Mouse (Mus musculus): ENCODE results near the gene Rpn2. TPM values are rescaled to one million over a fixed set of nuclear protein-coding genes. Genes with fewer than 3 reads are reported as not detected.

Gene Rpn2
- polyA plus RNA-seq, 1 experiment from 2014 or later: 165 TPM

- Histone ChIP-seq H3K4me3 (ENCODE audit: low read depth, low read length) (no peak overlapping the region), H3K36me3 (ENCODE audit: control insufficient read depth, insufficient read depth) (peaks cover 54% of the 10 kb centered on the region), H3K4me1 (ENCODE audit: control insufficient read depth, low read depth, low read length) (no peaks in the 10 kb centered on the region), H3K9me3 (replicated peaks; ENCODE audit: control insufficient read depth, low read length) (no peaks in the 10 kb centered on the region), H3K4me2 (ENCODE audit: low read depth, low read length) (no peak overlapping the region), H3K27ac (ENCODE audit: low read length) (no peak overlapping the region), H3K9ac (ENCODE audit: low read depth, low read length) (no peak overlapping the region), H3K27me3 (ENCODE audit: control insufficient read depth, insufficient read depth, low read depth, low read length) (no peaks in the 10 kb centered on the region)
- 87% methylated on average over 14 of the region's 14 CpGs for WGBS (ENCODE audit: insufficient replicate concordance)
- ATAC-seq (ENCODE audit: low read depth): no peak
These were observed 37.6 kb downstream of the Rpn2 start for GRCm38 (mm10) chr2:157316358-157316933.

GRCm38 (mm10) chr2:157317220-157317619, 38.4 kb downstream of the Rpn2 start:
- no peaks in the 10 kb centered on the region for H3K4me1 ChIP-seq (ENCODE audit: control insufficient read depth, low read depth, low read length)
- H3K9ac ChIP-seq (ENCODE audit: low read depth, low read length): no peak overlapping the region
- no peaks in the 10 kb centered on the region for H3K27me3 ChIP-seq (ENCODE audit: control insufficient read depth, insufficient read depth, low read depth, low read length)
- 72% methylated on average over 6 of the region's 6 CpGs for WGBS (ENCODE audit: insufficient replicate concordance)
- H3K4me3 ChIP-seq (ENCODE audit: low read depth, low read length): no peak overlapping the region
- H3K9me3 ChIP-seq (replicated peaks; ENCODE audit: control insufficient read depth, low read length): no peaks in the 10 kb centered on the region
- no peak overlapping the region for H3K4me2 ChIP-seq (ENCODE audit: low read depth, low read length)
- peak; percentile 48; the same call in 1 of the 2 replicates for ATAC-seq (ENCODE audit: low read depth)
- peaks cover 58% of the 10 kb centered on the region for H3K36me3 ChIP-seq (ENCODE audit: control insufficient read depth, insufficient read depth)
- H3K27ac ChIP-seq (ENCODE audit: low read length): no peak overlapping the region

DNA sequence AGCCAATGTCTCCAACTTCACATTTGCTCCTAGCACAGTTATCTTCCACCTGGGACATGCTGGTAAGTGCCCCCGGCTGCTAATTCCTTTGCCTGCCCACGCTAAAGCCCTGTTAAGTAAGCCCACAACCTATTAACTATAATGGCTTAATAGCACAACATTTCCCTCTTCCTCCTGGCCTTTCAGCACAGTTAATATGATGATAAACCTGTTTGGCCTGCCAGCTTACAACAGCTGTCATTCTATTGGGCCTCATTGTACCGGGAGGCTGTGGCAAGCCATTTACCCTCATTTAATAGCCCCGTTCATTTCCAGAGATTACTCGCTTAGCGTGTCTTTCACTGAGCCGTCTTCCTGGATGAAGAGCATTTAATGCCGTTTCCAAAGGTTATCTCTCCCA, 41.3 kb downstream of the Rpn2 start:
- H3K36me3 ChIP-seq (ENCODE audit: control insufficient read depth, insufficient read depth): peaks cover 48% of the 10 kb centered on the region
- H3K27ac ChIP-seq (ENCODE audit: low read length): no peak overlapping the region
- H3K4me1 ChIP-seq (ENCODE audit: control insufficient read depth, low read depth, low read length): no peaks in the 10 kb centered on the region
- ATAC-seq (ENCODE audit: low read depth): no peak
- H3K9me3 ChIP-seq (replicated peaks; ENCODE audit: control insufficient read depth, low read length): no peaks in the 10 kb centered on the region
- WGBS (ENCODE audit: insufficient replicate concordance): 81% methylated on average over 8 of the region's 8 CpGs
- H3K27me3 ChIP-seq (ENCODE audit: control insufficient read depth, insufficient read depth, low read depth, low read length): no peaks in the 10 kb centered on the region
- no peak overlapping the region for H3K4me2 ChIP-seq (ENCODE audit: low read depth, low read length)
- H3K4me3 ChIP-seq (ENCODE audit: low read depth, low read length): no peak overlapping the region
- no peak overlapping the region for H3K9ac ChIP-seq (ENCODE audit: low read depth, low read length)

DNA sequence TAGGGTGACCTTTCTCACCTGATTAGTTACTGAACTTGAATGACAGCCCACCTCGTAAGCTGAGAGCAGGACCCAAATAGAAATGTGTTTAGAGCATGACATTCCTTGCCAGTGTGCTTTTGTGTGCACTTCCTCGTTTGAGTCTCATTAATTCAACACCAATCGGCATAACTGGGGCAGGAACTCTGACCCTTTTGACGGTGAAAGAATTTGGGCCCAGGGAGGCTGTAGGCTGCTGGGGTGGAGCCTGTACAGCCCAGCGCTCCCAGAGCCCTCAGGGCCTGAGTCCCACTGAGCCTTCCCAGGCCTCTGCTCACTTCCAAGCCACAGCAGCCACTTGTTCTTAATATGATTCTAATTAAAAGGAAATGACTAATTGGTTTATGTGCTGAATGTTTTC, 42.1 kb downstream of the Rpn2 start:
- H3K27me3 ChIP-seq (ENCODE audit: control insufficient read depth, insufficient read depth, low read depth, low read length): no peaks in the 10 kb centered on the region
- no peak for ATAC-seq (ENCODE audit: low read depth)
- 74% methylated on average over 5 of the region's 5 CpGs for WGBS (ENCODE audit: insufficient replicate concordance)
- peaks cover 48% of the 10 kb centered on the region for H3K36me3 ChIP-seq (ENCODE audit: control insufficient read depth, insufficient read depth)
- H3K4me3 ChIP-seq (ENCODE audit: low read depth, low read length): no peak overlapping the region
- no peak overlapping the region for H3K9ac ChIP-seq (ENCODE audit: low read depth, low read length)
- H3K4me2 ChIP-seq (ENCODE audit: low read depth, low read length): no peak overlapping the region
- no peaks in the 10 kb centered on the region for H3K9me3 ChIP-seq (replicated peaks; ENCODE audit: control insufficient read depth, low read length)
- H3K4me1 ChIP-seq (ENCODE audit: control insufficient read depth, low read depth, low read length): no peaks in the 10 kb centered on the region
- no peak overlapping the region for H3K27ac ChIP-seq (ENCODE audit: low read length)

DNA sequence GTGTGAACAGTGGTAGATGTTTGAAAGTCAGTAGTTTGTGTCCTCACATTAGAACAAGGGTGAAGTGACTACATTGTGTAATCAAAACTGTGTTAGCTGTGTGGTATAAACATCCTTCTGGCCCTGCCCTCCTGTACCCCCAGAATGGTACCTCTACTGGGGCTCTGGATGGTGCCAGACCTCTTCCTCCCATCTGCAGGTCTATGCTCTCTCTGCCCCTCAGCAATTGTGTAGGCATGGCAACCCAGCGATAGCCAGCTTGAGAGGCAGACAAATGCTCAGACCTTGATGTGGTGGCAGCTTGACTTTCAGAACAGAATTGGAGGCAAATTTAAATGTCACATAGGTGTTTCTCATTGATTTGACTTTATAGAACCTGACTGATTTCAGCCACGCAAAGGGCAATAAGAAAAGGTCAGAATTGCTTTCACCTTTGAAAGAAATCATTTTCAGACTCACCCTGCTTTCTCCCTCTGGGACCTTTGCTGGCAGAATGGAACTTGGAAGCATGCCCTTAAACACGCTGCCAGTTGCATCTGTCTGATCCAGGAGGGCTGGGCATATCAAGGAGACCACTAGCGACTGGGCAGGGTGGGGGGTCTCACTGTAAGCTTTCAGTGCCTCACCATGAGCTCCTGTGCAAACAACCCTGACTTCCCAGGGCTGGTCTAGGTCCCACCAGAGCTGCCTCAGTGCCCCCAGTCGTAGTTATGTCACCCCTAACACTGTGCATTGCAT, 43.4 kb downstream of the Rpn2 start:
- no peak overlapping the region for H3K9ac ChIP-seq (ENCODE audit: low read depth, low read length)
- no peaks in the 10 kb centered on the region for H3K4me1 ChIP-seq (ENCODE audit: control insufficient read depth, low read depth, low read length)
- H3K27ac ChIP-seq (ENCODE audit: low read length): no peak overlapping the region
- no peaks in the 10 kb centered on the region for H3K9me3 ChIP-seq (replicated peaks; ENCODE audit: control insufficient read depth, low read length)
- no peak overlapping the region for H3K4me2 ChIP-seq (ENCODE audit: low read depth, low read length)
- no peak overlapping the region for H3K4me3 ChIP-seq (ENCODE audit: low read depth, low read length)
- H3K27me3 ChIP-seq (ENCODE audit: control insufficient read depth, insufficient read depth, low read depth, low read length): no peaks in the 10 kb centered on the region
- no peak for ATAC-seq (ENCODE audit: low read depth)
- WGBS (ENCODE audit: insufficient replicate concordance): 77% methylated on average over 5 of the region's 5 CpGs
- H3K36me3 ChIP-seq (ENCODE audit: control insufficient read depth, insufficient read depth): peaks cover 48% of the 10 kb centered on the region

- no peak overlapping the region for H3K27ac ChIP-seq (ENCODE audit: low read length)
- 39% methylated on average over 2 of the region's 2 CpGs for WGBS (ENCODE audit: insufficient replicate concordance)
- H3K4me1 ChIP-seq (ENCODE audit: control insufficient read depth, low read depth, low read length): no peaks in the 10 kb centered on the region
- H3K27me3 ChIP-seq (ENCODE audit: control insufficient read depth, insufficient read depth, low read depth, low read length): no peaks in the 10 kb centered on the region
- ATAC-seq (ENCODE audit: low read depth): no peak
- no peak overlapping the region for H3K4me3 ChIP-seq (ENCODE audit: low read depth, low read length)
- H3K36me3 ChIP-seq (ENCODE audit: control insufficient read depth, insufficient read depth): peaks cover 39% of the 10 kb centered on the region
- no peaks in the 10 kb centered on the region for H3K9me3 ChIP-seq (replicated peaks; ENCODE audit: control insufficient read depth, low read length)
- no peak overlapping the region for H3K9ac ChIP-seq (ENCODE audit: low read depth, low read length)
- H3K4me2 ChIP-seq (ENCODE audit: low read depth, low read length): no peak overlapping the region
These were observed 46.4 kb downstream of the Rpn2 start for GRCm38 (mm10) chr2:157325238-157325637.

DNA sequence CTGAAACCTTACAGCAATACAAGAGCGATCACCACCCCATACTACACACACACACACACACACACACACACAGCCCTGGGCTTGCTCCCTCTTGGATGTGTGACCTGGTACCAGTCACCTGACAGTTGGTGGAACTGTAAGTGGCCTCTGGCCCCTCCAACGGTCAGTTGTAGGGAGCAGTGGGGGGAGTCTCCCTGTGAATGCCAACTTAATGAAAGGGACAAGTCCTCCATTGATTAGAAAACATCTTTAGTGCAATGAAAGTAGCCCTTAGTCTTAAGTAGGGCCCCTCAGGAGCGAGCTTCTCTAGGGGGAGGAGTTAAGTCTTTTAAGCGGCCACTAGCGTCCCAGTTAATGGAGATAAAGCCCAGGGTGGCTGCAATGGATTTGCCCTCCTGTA, 49.3 kb downstream of the Rpn2 start:
- no peak overlapping the region for H3K4me2 ChIP-seq (ENCODE audit: low read depth, low read length)
- H3K4me3 ChIP-seq (ENCODE audit: low read depth, low read length): no peak overlapping the region
- no peaks in the 10 kb centered on the region for H3K27me3 ChIP-seq (ENCODE audit: control insufficient read depth, insufficient read depth, low read depth, low read length)
- H3K4me1 ChIP-seq (ENCODE audit: control insufficient read depth, low read depth, low read length): no peaks in the 10 kb centered on the region
- H3K36me3 ChIP-seq (ENCODE audit: control insufficient read depth, insufficient read depth): peaks cover 23% of the 10 kb centered on the region
- H3K9ac ChIP-seq (ENCODE audit: low read depth, low read length): no peak overlapping the region
- H3K27ac ChIP-seq (ENCODE audit: low read length): no peak overlapping the region
- H3K9me3 ChIP-seq (replicated peaks; ENCODE audit: control insufficient read depth, low read length): no peaks in the 10 kb centered on the region
- no peak for ATAC-seq (ENCODE audit: low read depth)
- WGBS (ENCODE audit: insufficient replicate concordance): 61% methylated on average over 5 of the region's 5 CpGs

DNA sequence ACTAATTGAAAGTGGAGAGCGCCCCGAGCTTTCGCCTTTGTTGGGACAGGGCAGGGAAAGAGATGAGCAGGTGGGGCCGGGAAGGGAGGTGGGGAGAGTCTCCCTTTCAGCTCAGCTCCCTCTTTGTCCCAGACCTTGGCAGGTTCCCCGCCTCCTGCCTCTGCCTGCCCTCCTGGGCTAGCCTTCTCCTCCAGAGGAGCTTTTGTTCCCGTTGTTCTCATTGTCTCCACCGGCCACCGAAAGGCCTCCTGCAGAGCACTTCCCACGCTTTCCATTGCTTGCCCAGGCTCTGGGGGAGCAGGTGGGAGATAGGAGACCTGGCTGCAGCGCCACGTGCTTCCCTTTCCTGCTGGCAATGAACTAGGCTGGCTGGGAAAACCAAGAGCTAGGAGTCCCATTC, 49.8 kb downstream of the Rpn2 start:
- WGBS (ENCODE audit: insufficient replicate concordance): 64% methylated on average over 11 of the region's 11 CpGs
- no peak overlapping the region for H3K27ac ChIP-seq (ENCODE audit: low read length)
- no peak overlapping the region for H3K4me2 ChIP-seq (ENCODE audit: low read depth, low read length)
- ATAC-seq (ENCODE audit: low read depth): no peak
- no peaks in the 10 kb centered on the region for H3K27me3 ChIP-seq (ENCODE audit: control insufficient read depth, insufficient read depth, low read depth, low read length)
- H3K4me1 ChIP-seq (ENCODE audit: control insufficient read depth, low read depth, low read length): no peaks in the 10 kb centered on the region
- no peak overlapping the region for H3K9ac ChIP-seq (ENCODE audit: low read depth, low read length)
- H3K36me3 ChIP-seq (ENCODE audit: control insufficient read depth, insufficient read depth): peaks cover 19% of the 10 kb centered on the region
- H3K4me3 ChIP-seq (ENCODE audit: low read depth, low read length): no peak overlapping the region
- no peaks in the 10 kb centered on the region for H3K9me3 ChIP-seq (replicated peaks; ENCODE audit: control insufficient read depth, low read length)

- Histone ChIP-seq H3K4me3 (ENCODE audit: low read depth, low read length) (no peak overlapping the region), H3K27ac (ENCODE audit: low read length) (no peak overlapping the region), H3K9ac (ENCODE audit: low read depth, low read length) (no peak overlapping the region), H3K4me1 (ENCODE audit: control insufficient read depth, low read depth, low read length) (no peaks in the 10 kb centered on the region), H3K36me3 (ENCODE audit: control insufficient read depth, insufficient read depth) (peaks cover 5% of the 10 kb centered on the region), H3K4me2 (ENCODE audit: low read depth, low read length) (no peak overlapping the region), H3K27me3 (ENCODE audit: control insufficient read depth, insufficient read depth, low read depth, low read length) (no peaks in the 10 kb centered on the region), H3K9me3 (replicated peaks; ENCODE audit: control insufficient read depth, low read length) (no peaks in the 10 kb centered on the region)
- no peak for ATAC-seq (ENCODE audit: low read depth)
- whole genome bisulfite sequencing (ENCODE audit: insufficient replicate concordance): 72% methylated on average over 5 of the region's 5 CpGs
These were observed 53.2 kb downstream of the Rpn2 start for GRCm38 (mm10) chr2:157332059-157332458.

Data from liver, embryonic 16.5 days (tissue).